Mouse (Mus musculus) yolk sac, embryonic 10.5 days (tissue): ENCODE measurements around the gene Gm21876.
"Not testable (repeated sequence)": the region's sequence is repeated elsewhere in the genome, so short reads cannot be mapped to it uniquely, and the experiment has no call there.

Source experiments
- DNase-seq: peaks from one replicate; pipeline ENCODE4 v3.0.0-alpha.2; 2017; ENCODE audit warnings: low spot score

The Gm21876 gene

GRCm38 (mm10) chrX:21175553-21175952, at the start of gene Gm21876:
Gm21876 (minus strand) TSS chrX:21175653.
- DNase-seq: no peak

DNA sequence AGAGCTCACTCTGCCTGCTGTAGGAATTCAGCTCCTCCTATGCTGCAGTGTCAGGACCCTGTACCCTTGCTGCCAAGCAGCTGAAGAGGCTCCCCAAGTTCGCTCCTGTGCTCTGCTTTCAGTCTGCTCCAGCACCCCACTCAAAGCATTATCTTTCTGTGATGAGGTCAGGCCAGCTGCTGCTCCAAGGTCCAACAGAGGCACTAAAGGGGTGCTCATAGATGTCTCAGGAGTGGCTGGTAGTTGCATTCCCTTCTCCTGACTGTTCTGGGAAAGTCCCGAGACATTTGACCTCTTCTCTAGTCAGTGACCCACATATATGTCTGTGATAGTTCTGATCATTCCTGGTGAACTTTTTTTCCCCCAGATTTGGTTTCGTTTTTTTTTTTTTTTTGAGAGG, 45.0 kb upstream of the Gm21876 start:
- DNase-seq: no peak

GRCm38 (mm10) chrX:21146675-21147074, 28.8 kb downstream of the Gm21876 start:
- not testable (repeated sequence) for DNase-seq
